Mouse (Mus musculus) layer of hippocampus, adult 8-10 months (tissue): ENCODE data around the gene Cacng4. TPM values are rescaled to one million over a fixed set of nuclear protein-coding genes. Genes with fewer than 3 reads are reported as not detected.

Source experiments
- DNase-seq, 2 experiments: peaks; one replicate each; pipeline ENCODE4 v3.0.0; 2022; ENCODE audit warnings: low spot score in 2 of 2
- total RNA-seq, 4 experiments: library from RNA; stranded (reverse); gene quantifications; 2 replicates each; pipeline ENCODE4 v1.2.4; 2022

The Cacng4 gene
- total RNA-seq, 4 experiments from 2014 or later, result 20.4 to 24.2 (median 22.2) TPM

DNA sequence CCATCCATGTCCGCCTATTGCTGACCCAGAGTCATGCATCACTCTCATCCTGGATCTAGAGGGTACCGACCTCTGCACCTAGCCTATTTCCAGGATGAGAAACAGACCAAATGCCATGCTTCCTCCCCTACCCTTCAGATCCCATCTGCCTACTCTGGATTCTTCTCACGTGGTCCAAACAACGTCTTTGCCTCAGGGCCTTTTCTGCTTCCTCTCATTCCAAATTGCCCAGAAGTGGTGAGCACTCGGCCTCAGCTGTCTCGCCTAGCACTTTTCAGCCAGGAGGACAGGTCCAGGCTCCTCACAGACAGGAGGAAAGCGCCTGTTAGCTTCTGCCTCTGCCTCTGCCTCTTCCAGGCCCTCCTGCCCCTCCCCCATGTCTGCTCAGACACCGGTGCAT is 21.0 kb downstream of the Cacng4 start:
- no peak for DNase-seq

- DNase-seq, result no peak
Observed at GRCm38 (mm10) chr11:107772002-107772401, 22.4 kb downstream of the Cacng4 start.

DNA sequence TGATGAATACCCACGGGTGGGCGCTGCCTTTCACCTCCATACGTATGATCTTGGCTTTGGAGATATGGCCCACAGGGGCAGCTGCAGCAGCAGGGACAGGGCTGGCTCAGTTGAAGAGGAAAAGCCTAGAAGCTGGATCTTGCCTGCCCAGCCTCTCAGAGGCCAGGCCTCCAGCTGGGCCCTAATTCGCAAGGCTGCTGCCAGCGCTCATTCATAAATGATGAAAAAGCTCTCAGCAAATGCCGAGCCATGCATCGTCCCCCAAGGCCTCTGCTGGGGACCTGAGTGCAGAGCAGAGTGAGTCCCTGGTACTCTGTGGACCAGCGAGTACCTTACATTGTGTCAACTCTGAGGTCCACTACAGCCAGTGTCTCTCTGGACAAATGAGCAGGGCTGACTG is 26.0 kb downstream of the Cacng4 start:
- DNase-seq, result no peak

- no peak for DNase-seq
Observed at GRCm38 (mm10) chr11:107766932-107767331, 27.4 kb downstream of the Cacng4 start.

DNA sequence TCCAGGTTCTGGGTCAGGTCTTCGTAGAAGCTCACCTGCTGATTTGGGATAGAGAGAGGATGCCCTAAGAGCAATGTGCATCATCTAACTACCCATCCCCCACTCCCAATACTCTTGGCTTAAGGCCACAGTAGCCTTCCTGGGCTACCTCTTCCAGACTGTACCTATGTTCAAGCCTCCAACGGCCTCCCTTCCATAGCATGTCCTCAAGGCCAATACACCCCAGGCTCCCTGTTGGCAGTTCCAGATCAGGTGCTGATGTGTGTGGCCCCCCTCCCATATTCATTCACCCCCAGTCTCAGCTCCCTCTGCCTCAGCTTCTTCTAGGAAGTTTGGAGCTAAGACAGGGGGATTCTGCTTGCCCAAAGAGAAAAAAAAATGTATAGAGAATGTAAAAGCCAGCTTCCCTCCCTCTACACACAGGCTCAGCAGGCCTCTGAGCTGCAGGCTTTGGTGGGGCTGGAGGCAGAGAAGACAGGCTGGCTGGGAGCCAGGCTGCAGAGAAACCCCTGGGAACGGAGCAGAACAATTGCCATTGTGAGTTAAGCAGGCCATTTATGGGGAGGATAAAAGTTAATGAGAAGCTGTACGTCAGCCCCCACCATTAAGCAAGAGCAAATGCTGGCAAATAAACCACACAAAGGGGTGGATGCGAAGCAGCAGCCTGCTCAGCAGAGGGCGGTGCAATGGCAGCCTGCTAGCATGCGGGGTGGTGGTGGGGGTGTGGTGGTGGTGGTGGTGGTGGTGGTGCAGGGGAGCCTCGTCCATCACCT is 31.5 kb downstream of the Cacng4 start:
- no peak for DNase-seq

GRCm38 (mm10) chr11:107761790-107762500 is 32.4 kb downstream of the Cacng4 start:
- no peak for DNase-seq

- no peak for DNase-seq
Observed at GRCm38 (mm10) chr11:107760001-107760400, 34.4 kb downstream of the Cacng4 start.

DNA sequence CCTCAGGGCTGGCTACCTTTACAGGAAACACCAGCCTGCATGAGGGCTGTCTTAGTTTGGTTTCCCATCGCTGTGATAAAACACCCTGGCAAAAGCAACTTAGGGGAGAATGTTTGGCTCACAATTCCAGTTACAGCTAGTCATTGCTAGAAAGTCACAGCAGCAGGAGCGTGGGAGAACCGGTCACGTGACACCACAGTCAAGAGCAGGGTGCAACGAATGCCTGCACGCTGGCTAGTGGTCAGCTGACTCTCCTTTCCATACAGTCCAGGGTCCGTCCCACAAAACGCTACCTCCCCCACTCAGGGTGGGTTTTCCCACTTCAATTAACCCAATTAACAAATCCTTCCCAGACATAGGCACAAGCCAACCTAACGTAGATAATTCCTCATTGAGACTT is 34.8 kb downstream of the Cacng4 start:
- no peak for DNase-seq

- DNase-seq, result no peak
Observed at GRCm38 (mm10) chr11:107749114-107749513, 45.2 kb downstream of the Cacng4 start.

- DNase-seq, result no peak
Observed at GRCm38 (mm10) chr11:107748243-107749035, 45.9 kb downstream of the Cacng4 start.

DNA sequence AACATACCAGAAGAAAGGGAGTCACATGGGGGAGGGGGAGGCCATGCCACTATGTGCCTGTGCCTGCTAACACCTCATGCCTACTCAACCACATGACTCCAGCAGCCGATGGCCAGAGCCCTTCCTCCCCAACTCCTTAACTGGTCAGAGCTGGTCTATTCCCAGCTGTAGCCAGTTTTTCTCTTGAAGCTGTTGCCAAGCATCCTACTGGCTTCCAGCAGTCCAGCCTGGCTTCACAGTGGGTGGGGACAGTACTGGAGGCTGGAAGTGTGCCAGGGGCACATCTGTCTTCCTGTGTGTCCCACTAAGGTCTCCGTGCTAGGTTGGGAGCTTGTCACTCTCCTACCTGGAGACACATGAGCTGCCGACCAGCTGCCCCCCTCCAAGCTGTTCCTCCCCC is 51.3 kb downstream of the Cacng4 start:
- DNase-seq, result no peak

DNA sequence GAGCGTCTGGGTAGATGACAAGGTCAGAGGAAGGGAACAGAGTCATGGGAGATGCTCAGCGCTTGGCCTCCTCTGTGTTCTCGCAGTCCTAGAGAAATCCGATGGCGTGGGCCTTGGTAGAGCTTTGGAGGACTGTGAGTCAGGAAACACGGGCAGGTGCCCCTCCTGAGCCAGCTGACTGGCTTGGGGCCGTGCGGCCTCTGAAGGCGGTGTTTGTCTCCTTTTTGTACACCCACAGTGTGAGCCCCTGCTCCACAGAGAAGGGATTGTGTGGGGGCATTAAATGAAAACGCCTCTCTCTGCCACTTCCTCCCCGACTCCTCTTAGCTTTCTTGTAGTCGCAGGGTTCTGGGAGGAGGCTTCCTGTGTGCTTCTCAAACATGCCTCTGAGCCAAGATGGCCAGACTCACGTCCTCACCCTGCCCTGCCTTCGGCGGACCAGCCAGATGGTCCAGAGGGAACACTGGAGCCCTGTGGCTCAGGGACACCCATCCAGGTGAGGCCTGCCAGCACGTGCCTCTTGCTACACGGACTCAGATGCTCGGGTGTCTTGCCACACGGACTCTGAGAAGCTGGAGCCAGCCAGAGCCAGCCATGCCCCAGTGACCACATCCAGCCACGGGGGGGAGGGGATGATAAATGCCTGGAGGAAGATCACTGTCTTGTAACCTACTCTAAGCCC is 55.8 kb downstream of the Cacng4 start:
- DNase-seq, result no peak

GRCm38 (mm10) chr11:107737886-107738285 is 56.5 kb downstream of the Cacng4 start:
- no peak for DNase-seq

DNA sequence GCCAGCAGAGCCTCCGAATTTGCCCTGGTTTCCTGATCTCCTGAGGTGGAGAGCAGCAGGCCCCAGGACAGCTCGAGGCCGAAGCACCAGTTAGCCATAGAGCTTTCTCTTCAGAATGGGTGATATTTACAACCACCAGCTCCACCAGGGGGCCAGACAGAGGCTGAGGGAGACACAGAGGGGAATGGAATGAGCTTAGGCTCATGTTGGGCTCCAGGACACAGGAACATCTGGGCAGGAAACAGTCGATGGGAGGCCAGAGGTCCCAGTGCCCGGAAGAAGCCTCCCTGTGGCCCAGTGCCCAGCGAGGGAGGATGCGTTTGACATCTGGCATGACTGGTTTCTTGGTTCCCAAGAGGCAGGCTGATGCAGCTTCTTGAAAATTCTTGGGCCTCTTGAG is 60.2 kb downstream of the Cacng4 start:
- DNase-seq, result no peak

DNA sequence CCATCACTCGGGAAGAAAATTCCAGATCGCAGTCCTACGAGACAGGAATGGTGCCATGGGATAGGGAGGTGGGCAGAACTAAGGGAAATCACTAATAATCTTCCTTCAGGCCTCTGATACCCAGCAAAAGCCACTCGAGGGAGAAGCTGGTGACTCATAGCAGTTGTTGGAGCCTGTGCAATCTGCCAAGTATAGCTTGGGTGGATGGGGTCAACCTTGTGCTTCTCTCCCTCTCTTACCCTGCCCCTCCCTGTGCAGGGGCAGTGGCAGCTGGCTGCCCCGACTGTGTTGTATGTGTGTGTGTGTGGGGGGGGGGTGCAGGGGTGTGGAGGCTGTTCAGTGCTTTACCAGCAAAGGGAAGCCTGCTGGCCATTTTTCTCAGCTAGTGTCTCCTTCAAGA is 62.9 kb downstream of the Cacng4 start:
- DNase-seq, result no peak

GRCm38 (mm10) chr11:107730940-107731339 is 63.4 kb downstream of the Cacng4 start:
- no peak for DNase-seq

- no peak for DNase-seq
Observed at GRCm38 (mm10) chr11:107729141-107729540, 65.2 kb downstream of the Cacng4 start.

- no peak for DNase-seq
Observed at GRCm38 (mm10) chr11:107728073-107728863, 66.1 kb downstream of the Cacng4 start.

DNA sequence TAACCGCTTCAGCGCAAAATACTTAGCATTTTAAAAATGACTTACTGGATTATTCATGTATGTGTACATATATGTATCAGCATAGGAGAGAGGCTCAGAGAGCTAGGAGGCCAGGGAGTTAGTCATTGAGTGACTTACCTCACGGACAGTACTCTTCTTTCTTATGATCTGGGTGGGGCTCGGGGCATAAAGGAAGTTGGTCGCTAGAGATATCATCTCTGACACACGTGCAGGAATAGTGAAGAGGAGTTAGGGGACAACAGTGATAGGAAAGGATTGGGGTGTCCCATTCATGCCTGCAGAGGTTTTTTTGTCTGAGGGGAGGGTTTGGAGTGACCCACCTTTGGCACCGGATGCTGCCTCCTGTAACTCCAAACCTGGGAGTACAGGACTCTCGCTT is 69.8 kb downstream of the Cacng4 start:
- no peak for DNase-seq

DNA sequence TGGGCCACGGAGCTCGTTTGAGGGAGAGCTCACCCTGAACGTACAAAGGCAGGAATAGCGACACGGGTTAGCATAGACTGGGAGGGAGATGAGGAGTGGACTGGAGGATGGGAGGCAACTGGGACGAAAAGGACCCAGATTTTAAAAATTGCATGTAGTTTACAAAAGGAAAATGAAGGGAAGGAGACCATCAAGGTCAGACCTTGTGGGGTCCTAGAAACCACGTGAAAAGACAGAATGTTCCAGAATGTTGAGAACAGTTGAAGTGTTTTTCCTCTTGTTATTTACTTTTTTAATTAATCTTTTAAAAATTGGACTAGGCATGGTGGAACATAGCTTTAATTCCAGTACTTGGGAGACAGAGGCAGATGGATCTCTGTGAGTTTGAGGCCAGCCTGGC is 73.3 kb downstream of the Cacng4 start:
- no peak for DNase-seq
